Mouse (Mus musculus) limb, embryonic 14.5 days (tissue): Measurements from ENCODE around the gene Npas3. TPM values are rescaled to one million over a fixed set of nuclear protein-coding genes. Genes with fewer than 3 reads are reported as not detected.
A peak's percentile ranks its signal among the peaks of the same experiment; 100 is the strongest.

ENCODE experiments used
- ATAC-seq: fragments of 200-750 bp; cut with Nextera tagmentation; 2 replicates; pipeline ENCODE4 v1.8.0; 2017; ENCODE audit warnings: low read depth, moderate number of reproducible peaks, moderate TSS enrichment; ENCODE audit not compliant: low FRiP score
- DNase-seq: peaks from one replicate; pipeline ENCODE4 v3.0.0-alpha.2; 2015; ENCODE audit warnings: low spot score
- H3K27ac ChIP-seq: fragments of 300-500 bp; sonication (generic); replicated peaks from 2 replicates; pipeline ENCODE4 v1.5.1; 2014; ENCODE audit warnings: low read depth, mild to moderate bottlenecking, low read length, moderate library complexity, mixed read lengths
- H3K27me3 ChIP-seq: fragments of 300-500 bp; sonication (generic); 2 replicates; pipeline ENCODE4 v1.6.1; 2014; ENCODE audit warnings: low read length, mixed read lengths; ENCODE audit not compliant: control insufficient read depth, insufficient read depth
- H3K36me3 ChIP-seq: fragments of 300-500 bp; sonication (generic); 2 replicates; pipeline ENCODE4 v1.6.1; 2014; ENCODE audit warnings: mild to moderate bottlenecking, low read length, moderate library complexity, mixed read lengths; ENCODE audit not compliant: control insufficient read depth, insufficient read depth
- H3K4me1 ChIP-seq: fragments of 300-500 bp; sonication (generic); 2 replicates; pipeline ENCODE4 v1.6.1; 2014; ENCODE audit warnings: antibody characterized with exemption, low read length, mixed read lengths; ENCODE audit not compliant: control insufficient read depth, insufficient read depth
- H3K4me2 ChIP-seq: fragments of 300-500 bp; sonication (generic); replicated peaks from 2 replicates; pipeline ENCODE4 v1.6.1; 2014; ENCODE audit warnings: low read depth, mild to moderate bottlenecking, low read length, moderate library complexity; ENCODE audit not compliant: severe bottlenecking
- H3K4me3 ChIP-seq: fragments of 300-500 bp; sonication (generic); replicated peaks from 2 replicates; pipeline ENCODE4 v1.5.1; 2014; ENCODE audit warnings: low read length
- H3K9ac ChIP-seq: fragments of 300-500 bp; sonication (generic); 2 replicates; pipeline ENCODE4 v1.6.1; 2014; ENCODE audit warnings: mild to moderate bottlenecking, low read depth, low read length, moderate library complexity; ENCODE audit not compliant: severe bottlenecking
- H3K9me3 ChIP-seq: fragments of 300-500 bp; sonication (generic); 2 replicates; pipeline ENCODE4 v1.6.1; 2016; ENCODE audit warnings: low read length; ENCODE audit not compliant: control insufficient read depth
- POLR2A ChIP-seq: fragments of 200-500 bp; IDR thresholded peaks from 2 replicates; pipeline ENCODE4 v1.8.0; 2012; ENCODE audit warnings: inconsistent platforms, mild to moderate bottlenecking, moderate library complexity, borderline replicate concordance; ENCODE audit not compliant: insufficient read depth, insufficient read length; ENCODE audit errors: extremely low read depth
- WGBS: fragments of 180-500 bp; shearing (Covaris S2); extraction: QIAGEN DNeasy Blood & Tissue Kit; methylation state at CpG from one replicate; pipeline ENCODE4 v1.1.7; 2014; 5-methylcytosine and 5-hydroxymethylcytosine counted together
- polyA plus RNA-seq, 2 experiments: library from polyadenylated mRNA; depleted of rRNA in 1 of 2; stranded (reverse) in 1 of 2; unstranded in 1 of 2; fragments of >200 nt; fragmentation: Nextera tagmentation in 1 of 2; extraction: Ambion mirVana in 1 of 2; gene quantifications; 2 replicates each; pipeline versions ENCODE4 v1.2.1 to v1.2.3; 2012 to 2014

The Npas3 gene
- polyA plus RNA-seq, 2 experiments: 5.3 to 5.9 TPM

GRCm38 (mm10) chr12:53838541-53838940 is 590.1 kb downstream of the Npas3 start:
- no peak overlapping the region for H3K4me2 ChIP-seq
- H3K9me3 ChIP-seq: no peaks in the 10 kb centered on the region
- no peak for TF ChIP-seq POLR2A
- H3K27ac ChIP-seq: no peak overlapping the region
- H3K4me1 ChIP-seq: peaks cover 13% of the 10 kb centered on the region; the same call in 1 of the 2 replicates
- no peak for ATAC-seq
- no peak overlapping the region for H3K4me3 ChIP-seq
- no peaks in the 10 kb centered on the region for H3K27me3 ChIP-seq
- no peak overlapping the region for H3K9ac ChIP-seq
- no peaks in the 10 kb centered on the region for H3K36me3 ChIP-seq
- 28% methylated on average over 7 of the region's 7 CpGs for WGBS
- no peak for DNase-seq

- H3K36me3 ChIP-seq: no peaks in the 10 kb centered on the region
- H3K4me2 ChIP-seq: no peak overlapping the region
- 64% methylated on average over 16 of the region's 16 CpGs for WGBS
- no peak overlapping the region for H3K27ac ChIP-seq
- no peaks in the 10 kb centered on the region for H3K27me3 ChIP-seq
- peaks cover 42% of the 10 kb centered on the region for H3K4me1 ChIP-seq
- H3K9ac ChIP-seq: no peak overlapping the region
- DNase-seq: no peak
- no peak for TF ChIP-seq POLR2A
- H3K4me3 ChIP-seq: no peak overlapping the region
- ATAC-seq: no peak; the same call in 1 of the 2 replicates
- H3K9me3 ChIP-seq: no peaks in the 10 kb centered on the region
These were observed 593.6 kb downstream of the Npas3 start for GRCm38 (mm10) chr12:53841928-53842671.

- no peaks in the 10 kb centered on the region for H3K27me3 ChIP-seq
- WGBS: 36% methylated on average over 3 of the region's 3 CpGs
- no peak overlapping the region for H3K9ac ChIP-seq
- no peaks in the 10 kb centered on the region for H3K9me3 ChIP-seq
- TF ChIP-seq POLR2A: no peak
- no peak overlapping the region for H3K4me3 ChIP-seq
- ATAC-seq: peak; percentile 28; the same call in 1 of the 2 replicates
- H3K27ac ChIP-seq: 0 out of 2 replicates have a peak overlapping the region, but pooled peaks have one; percentile 22
- no peak overlapping the region for H3K4me2 ChIP-seq
- DNase-seq: no peak
- H3K4me1 ChIP-seq: peaks cover 50% of the 10 kb centered on the region
- no peaks in the 10 kb centered on the region for H3K36me3 ChIP-seq
These were observed 595.1 kb downstream of the Npas3 start for GRCm38 (mm10) chr12:53843626-53844025.

- WGBS: 32% methylated on average over 12 of the region's 12 CpGs
- H3K4me2 ChIP-seq: no peak overlapping the region; the same call in 1 of the 2 replicates
- H3K9me3 ChIP-seq: no peaks in the 10 kb centered on the region
- H3K9ac ChIP-seq: no peak overlapping the region
- DNase-seq (no peak), ATAC-seq (peak; percentile 50)
- peaks cover 50% of the 10 kb centered on the region for H3K4me1 ChIP-seq
- H3K27me3 ChIP-seq: no peaks in the 10 kb centered on the region
- no peaks in the 10 kb centered on the region for H3K36me3 ChIP-seq
- H3K4me3 ChIP-seq: no peak overlapping the region
- TF ChIP-seq POLR2A: no peak
- 0 out of 2 replicates have a peak overlapping the region, but pooled peaks have one; percentile 6 for H3K27ac ChIP-seq
These were observed 597.7 kb downstream of the Npas3 start for GRCm38 (mm10) chr12:53846154-53846665.

GRCm38 (mm10) chr12:53849263-53849662 is 600.8 kb downstream of the Npas3 start:
- no peaks in the 10 kb centered on the region for H3K9me3 ChIP-seq

More at GRCm38 (mm10) chr12:53849263-53849662, 600.8 kb downstream of the Npas3 start:
- no peak for ATAC-seq
- Histone ChIP-seq H3K27me3 (no peaks in the 10 kb centered on the region), H3K4me1 (peaks cover 30% of the 10 kb centered on the region), H3K27ac (no peak overlapping the region), H3K9ac (no peak overlapping the region), H3K4me2 (no peak overlapping the region), H3K36me3 (no peaks in the 10 kb centered on the region), H3K4me3 (no peak overlapping the region)
- DNase-seq: no peak
- 87% methylated on average over 2 of the region's 2 CpGs for WGBS
- no peak for TF ChIP-seq POLR2A
